Mouse (Mus musculus): ENCODE data around the gene Tpt1. TPM values are rescaled to one million over a fixed set of nuclear protein-coding genes. Genes with fewer than 3 reads are reported as not detected.
"Not testable (repeated sequence)": the region's sequence is repeated elsewhere in the genome, so short reads cannot be mapped to it uniquely, and the experiment has no call there.

The Tpt1 gene
- total and polyA plus RNA-seq, 3 experiments = 698 to 1,876 (median 1,607) TPM

DNA sequence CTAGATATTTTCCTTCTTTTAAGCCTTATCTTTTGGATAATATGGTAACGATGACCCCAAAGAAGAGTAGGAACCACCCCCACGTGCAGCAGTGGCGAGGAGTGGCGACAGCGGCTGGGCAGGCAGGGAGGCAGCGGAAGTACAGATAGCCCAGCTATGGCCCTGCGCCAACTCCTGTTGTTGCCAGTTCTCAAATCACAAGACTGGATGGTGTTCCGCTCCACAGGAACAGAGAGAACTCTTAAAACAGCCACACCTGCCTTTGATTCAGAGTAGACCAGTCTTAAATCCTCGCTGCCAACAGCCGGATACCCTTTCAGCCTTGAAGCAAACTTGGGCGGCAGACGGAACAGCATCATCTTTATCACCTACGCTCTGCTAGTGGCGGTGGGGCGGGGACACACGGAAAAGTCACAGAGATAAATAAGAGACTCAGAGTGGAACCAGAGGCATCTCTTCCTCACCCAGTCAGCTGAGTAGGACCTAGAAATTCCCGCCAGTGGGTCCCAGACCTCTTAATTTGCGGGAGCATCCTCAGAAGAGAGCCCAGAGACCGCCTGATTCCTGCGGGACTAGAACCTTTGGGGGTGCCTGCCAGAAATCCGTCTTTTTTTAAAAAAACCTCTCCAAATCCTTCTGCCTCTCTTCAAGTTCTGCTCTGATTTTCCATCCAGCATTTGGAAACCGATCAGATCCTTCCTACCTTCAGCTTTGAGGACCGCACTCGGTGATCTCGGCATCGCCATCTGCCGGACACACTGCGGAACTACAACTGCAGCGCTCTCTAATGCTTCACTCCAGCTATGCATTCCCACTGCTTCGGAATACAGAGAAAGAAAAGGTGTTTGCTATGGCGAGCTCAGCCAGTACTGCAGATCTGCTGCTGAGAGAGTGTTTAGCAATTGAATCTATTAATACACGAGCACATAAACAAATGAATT lies 15.8 kb upstream of the Tpt1 start:
- TF ChIP-seq KAT2A (IDR thresholded peaks at IDR 0.05; ENCODE audit: insufficient replicate concordance, low read length) = no peak
- TF ChIP-seq CHD1 (IDR thresholded peaks at IDR 0.05; ENCODE audit: low read depth, low read length) = no peak
- peak; percentile 50 for TF ChIP-seq RAD21 (IDR thresholded peaks at IDR 0.05; ENCODE audit: low read depth, low read length)
- TF ChIP-seq SMC3 (IDR thresholded peaks at IDR 0.05; ENCODE audit: low read depth, low read length) = peak; percentile 70
- TF ChIP-seq CTCF (conservative IDR thresholded peaks at IDR 0.05 in 1 of 2, IDR thresholded peaks at IDR 0.05 in 1 of 2; ENCODE audit: low read depth in 2 of 2, low read length in 2 of 2) = peak; percentile 85 to 98
- in situ Hi-C loops (cut with MboI; ENCODE audit: low pct_ligation_motif_present, low pct_unique_long_range_greater_than_20kb, low sequenced_read_pairs) = no loop called here
- Histone ChIP-seq H3K4me3 (replicated peaks in 1 of 3; ENCODE audit: low read depth in 2 of 3, low read length in 2 of 3, poor library complexity in 1 of 3) (no peak overlapping the region), H3K36me3 (replicated peaks in 1 of 2; ENCODE audit: control insufficient read depth in 1 of 2, insufficient read depth in 1 of 2, low read length in 1 of 2) (no peaks in the 10 kb centered on the region), H3K4me2 (ENCODE audit: insufficient read depth, low read depth, poor library complexity, severe bottlenecking) (peak overlapping the region; percentile 50; the same call in 1 of the 2 replicates), H3K27me3 (replicated peaks) (no peaks in the 10 kb centered on the region), H3K9ac (ENCODE audit: insufficient read depth, low read depth) (no peak overlapping the region), H3K4me1 (ENCODE audit: control insufficient read depth in 1 of 2, insufficient read depth in 2 of 2) (peaks cover 0 to 24% of the 10 kb centered on the region in 2 experiments; a peak in 2 of 4 replicates), H3K9me3 (replicated peaks; ENCODE audit: low read length) (no peaks in the 10 kb centered on the region), H3K79me2 (replicated peaks; ENCODE audit: control insufficient read depth, extremely low read depth, insufficient read depth, poor library complexity, severe bottlenecking) (no peaks in the 10 kb centered on the region), H3K27ac (ENCODE audit: insufficient read depth, low read depth) (no peak overlapping the region)
- dilution Hi-C loops (cut with MboI; ENCODE audit: extremely low pct_ligation_motif_present, extremely low pct_unique_long_range_greater_than_20kb, low sequenced_read_pairs) = no loop called here
- DNase-seq (ENCODE audit: extremely low read depth) = peak; percentile 64

DNA sequence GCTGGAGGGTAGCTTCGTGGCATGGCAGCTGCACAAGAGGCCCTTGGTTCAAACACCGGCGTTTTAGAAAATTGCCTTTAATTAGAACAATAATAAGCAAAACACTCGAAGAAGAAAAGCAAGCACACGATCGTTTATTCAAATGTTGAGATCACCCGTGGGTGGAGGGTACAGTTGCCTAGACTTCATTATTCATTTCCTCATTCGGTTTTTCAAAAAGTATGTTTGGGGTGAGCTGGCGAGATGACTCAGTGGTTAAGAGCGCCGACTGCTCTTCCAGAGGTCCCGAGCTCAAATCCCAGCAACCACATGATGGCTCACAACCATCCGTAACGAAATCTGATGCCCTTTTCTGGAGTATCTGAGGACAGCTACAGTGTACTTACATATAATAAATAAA lies 15.1 kb upstream of the Tpt1 start:
- H3K9ac ChIP-seq (ENCODE audit: insufficient read depth, low read depth); H3K79me2 ChIP-seq (replicated peaks; ENCODE audit: control insufficient read depth, extremely low read depth, insufficient read depth, poor library complexity, severe bottlenecking); H3K4me3 ChIP-seq (replicated peaks in 1 of 3; ENCODE audit: low read depth in 2 of 3, low read length in 2 of 3, poor library complexity in 1 of 3); H3K27ac ChIP-seq (ENCODE audit: insufficient read depth, low read depth); H3K36me3 ChIP-seq (replicated peaks in 1 of 2; ENCODE audit: control insufficient read depth in 1 of 2, insufficient read depth in 1 of 2, low read length in 1 of 2); DNase-seq (ENCODE audit: extremely low read depth); in situ Hi-C loops (cut with MboI; ENCODE audit: low pct_ligation_motif_present, low pct_unique_long_range_greater_than_20kb, low sequenced_read_pairs); H3K9me3 ChIP-seq (replicated peaks; ENCODE audit: low read length); dilution Hi-C loops (cut with MboI; ENCODE audit: extremely low pct_ligation_motif_present, extremely low pct_unique_long_range_greater_than_20kb, low sequenced_read_pairs); H3K27me3 ChIP-seq (replicated peaks): not testable (repeated sequence)
- Histone ChIP-seq H3K4me2 (ENCODE audit: insufficient read depth, low read depth, poor library complexity, severe bottlenecking) (peak overlapping the region; percentile 50; the same call in 1 of the 2 replicates), H3K4me1 (ENCODE audit: control insufficient read depth in 1 of 2, insufficient read depth in 2 of 2) (peaks cover 0 to 24% of the 10 kb centered on the region in 2 experiments; a peak in 2 of 4 replicates)

DNA sequence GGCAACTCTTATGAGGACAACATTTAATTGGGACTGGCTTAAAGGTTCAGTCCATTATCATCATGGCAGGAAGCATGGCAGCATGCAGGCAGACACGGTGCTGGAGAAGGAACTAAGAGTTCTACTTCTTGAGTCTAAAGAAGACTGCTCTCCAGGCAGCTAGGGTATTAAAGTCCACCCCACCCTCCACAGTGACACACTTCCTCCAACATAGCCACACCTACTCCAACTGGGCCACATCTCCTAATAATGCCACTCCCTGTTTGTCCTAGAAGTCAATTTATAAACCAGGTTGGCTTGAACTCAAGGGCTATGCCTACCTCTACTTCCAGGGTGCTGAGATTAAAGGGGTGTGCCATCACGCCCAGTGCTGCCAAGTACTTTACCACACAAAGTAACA lies 12.9 kb upstream of the Tpt1 start:
- H3K4me1 ChIP-seq (ENCODE audit: control insufficient read depth in 1 of 2, insufficient read depth in 2 of 2) = peaks cover 0 to 37% of the 10 kb centered on the region in 2 experiments; a peak in 2 of 4 replicates
- in situ Hi-C loops (cut with MboI; ENCODE audit: low pct_ligation_motif_present, low pct_unique_long_range_greater_than_20kb, low sequenced_read_pairs) (no loop called here), dilution Hi-C loops (cut with MboI; ENCODE audit: extremely low pct_ligation_motif_present, extremely low pct_unique_long_range_greater_than_20kb, low sequenced_read_pairs) (no loop called here)
- no peak for TF ChIP-seq SIN3A (IDR thresholded peaks at IDR 0.05; ENCODE audit: low read length)
- TF ChIP-seq ZKSCAN1 (IDR thresholded peaks at IDR 0.05; ENCODE audit: borderline replicate concordance, low read depth, low read length) = no peak
- no peak for TF ChIP-seq MXI1 (IDR thresholded peaks at IDR 0.05; ENCODE audit: low read depth, low read length)
- TF ChIP-seq KAT2A (IDR thresholded peaks at IDR 0.05; ENCODE audit: insufficient replicate concordance, low read length) = no peak
- no peak for TF ChIP-seq MAX (IDR thresholded peaks at IDR 0.05; ENCODE audit: low read length)
- TF ChIP-seq UBTF (IDR thresholded peaks at IDR 0.05; ENCODE audit: low read depth, low read length) = no peak
- TF ChIP-seq ELF1 (IDR thresholded peaks at IDR 0.05; ENCODE audit: low read depth, low read length) = no peak
- no peak for TF ChIP-seq JUN (IDR thresholded peaks at IDR 0.05; ENCODE audit: insufficient read depth, low read depth, low read length)
- no peak for TF ChIP-seq GABPA (IDR thresholded peaks at IDR 0.05; ENCODE audit: insufficient replicate concordance, low read depth, low read length)
- TF ChIP-seq CHD2 (IDR thresholded peaks at IDR 0.05; ENCODE audit: low read length) = no peak
- no peak for TF ChIP-seq CHD1 (IDR thresholded peaks at IDR 0.05; ENCODE audit: low read depth, low read length)
- no peak for TF ChIP-seq ZC3H11A (IDR thresholded peaks at IDR 0.05; ENCODE audit: low read depth, low read length)
- TF ChIP-seq PAX5 (IDR thresholded peaks at IDR 0.05; ENCODE audit: low read length) = no peak
- no peak for TF ChIP-seq IRF4 (IDR thresholded peaks at IDR 0.05; ENCODE audit: low read depth, low read length)
- TF ChIP-seq HCFC1 (IDR thresholded peaks at IDR 0.05; ENCODE audit: low read depth, low read length) = no peak
- TF ChIP-seq BHLHE40 (IDR thresholded peaks at IDR 0.05; ENCODE audit: low read depth, low read length) = no peak
- TF ChIP-seq TBP (conservative IDR thresholded peaks at IDR 0.05; ENCODE audit: low read depth, low read length) = no peak
- TF ChIP-seq NRF1 (IDR thresholded peaks at IDR 0.05; ENCODE audit: low read depth, low read length) = no peak
- no peak for TF ChIP-seq ZNF384 (IDR thresholded peaks at IDR 0.05; ENCODE audit: low read depth, low read length)
- no peak for TF ChIP-seq USF2 (conservative IDR thresholded peaks at IDR 0.05; ENCODE audit: low read depth, low read length)
- H3K27ac ChIP-seq (ENCODE audit: insufficient read depth, low read depth) = no peak overlapping the region
- H3K36me3 ChIP-seq (replicated peaks in 1 of 2; ENCODE audit: control insufficient read depth in 1 of 2, insufficient read depth in 1 of 2, low read length in 1 of 2) = no peaks in the 10 kb centered on the region
- no peaks in the 10 kb centered on the region for H3K27me3 ChIP-seq (replicated peaks)
- no peaks in the 10 kb centered on the region for H3K9me3 ChIP-seq (replicated peaks; ENCODE audit: low read length)
- H3K4me3 ChIP-seq (replicated peaks in 1 of 3; ENCODE audit: low read depth in 2 of 3, low read length in 2 of 3, poor library complexity in 1 of 3) = no peak overlapping the region
- DNase-seq (ENCODE audit: extremely low read depth) = no peak
- no peak overlapping the region for H3K4me2 ChIP-seq (ENCODE audit: insufficient read depth, low read depth, poor library complexity, severe bottlenecking)
- H3K79me2 ChIP-seq (replicated peaks; ENCODE audit: control insufficient read depth, extremely low read depth, insufficient read depth, poor library complexity, severe bottlenecking) = no peaks in the 10 kb centered on the region
- no peak overlapping the region for H3K9ac ChIP-seq (ENCODE audit: insufficient read depth, low read depth)

Measured in CH12.LX (cell line).